Comparison of ENCODE assay signal across 10 mouse cellular contexts in the genomic region with DNA sequence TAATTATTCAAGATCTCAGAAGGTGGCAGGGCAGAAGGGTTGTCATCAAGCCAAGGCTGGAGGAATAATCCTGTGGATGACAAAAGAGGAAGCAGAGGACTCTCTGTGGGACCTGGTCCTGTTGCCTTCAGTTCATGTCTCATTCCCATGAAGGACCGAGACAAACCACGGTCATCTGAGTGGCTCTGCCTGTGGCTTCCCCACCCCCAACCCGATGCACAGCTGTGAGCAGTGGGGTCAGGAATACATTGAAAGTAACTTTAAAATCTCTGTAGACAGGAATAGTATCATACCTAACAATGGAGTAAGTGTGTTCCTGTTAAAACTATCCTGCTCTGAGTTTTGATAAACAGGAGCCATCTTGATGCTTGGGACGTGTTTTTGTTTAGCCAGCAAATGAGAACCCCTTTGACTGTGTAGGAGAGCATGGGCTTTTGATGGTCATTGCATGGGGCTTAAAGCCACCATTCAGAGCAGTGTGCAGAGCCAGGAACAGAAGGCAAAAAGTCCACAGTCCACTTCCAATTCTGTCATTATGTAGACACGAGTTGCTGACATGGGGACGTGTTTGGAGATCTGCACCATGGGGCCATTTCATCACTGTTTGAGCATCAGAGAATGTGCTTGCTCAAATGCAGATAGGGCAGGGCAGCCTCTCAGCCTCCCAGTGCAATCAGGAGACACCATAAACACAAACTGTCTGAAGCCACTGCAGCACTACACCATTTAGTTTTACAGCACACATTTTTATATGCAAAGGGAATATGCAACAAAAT.
"Had no signal": no experiment of that assay in that cellular context is flagged by ENCODE, and none has a peak within 500 bp of the region (broad histone marks: within the 10 kb centered on the region; RNA-seq: fewer than 3 reads in every experiment).

No protein-coding gene starts in this region.

- H3K9ac ChIP-seq: limb, embryonic 15.5 days; midbrain, embryonic 12.5 days; neural tube, embryonic 15.5 days had no signal

- H3K27ac ChIP-seq: kidney, postnatal 0 days; limb, embryonic 15.5 days; midbrain, embryonic 12.5 days; neural tube, embryonic 15.5 days had no signal

- DNase-seq: kidney, adult 9 months; layer of hippocampus, postnatal 36 days; lung, adult 18-20 months; right cerebral cortex, adult 18-20 months; right cerebral cortex, postnatal 25 days had no signal

- H3K36me3 ChIP-seq: limb, embryonic 15.5 days; midbrain, embryonic 12.5 days; neural tube, embryonic 15.5 days had no signal

- H3K27me3 ChIP-seq: limb, embryonic 15.5 days; midbrain, embryonic 12.5 days; neural tube, embryonic 15.5 days had no signal

- H3K4me1 ChIP-seq: limb, embryonic 15.5 days had no signal

- H3K4me3 ChIP-seq: limb, embryonic 15.5 days; midbrain, embryonic 12.5 days; myocyte; neural tube, embryonic 15.5 days had no signal

- H3K4me2 ChIP-seq: limb, embryonic 15.5 days; midbrain, embryonic 12.5 days; neural tube, embryonic 15.5 days had no signal

- H3K9me3 ChIP-seq: limb, embryonic 15.5 days; midbrain, embryonic 12.5 days; neural tube, embryonic 15.5 days had no signal
